Comparison of ENCODE assay signal across 13 mouse cellular contexts in the genomic region with DNA sequence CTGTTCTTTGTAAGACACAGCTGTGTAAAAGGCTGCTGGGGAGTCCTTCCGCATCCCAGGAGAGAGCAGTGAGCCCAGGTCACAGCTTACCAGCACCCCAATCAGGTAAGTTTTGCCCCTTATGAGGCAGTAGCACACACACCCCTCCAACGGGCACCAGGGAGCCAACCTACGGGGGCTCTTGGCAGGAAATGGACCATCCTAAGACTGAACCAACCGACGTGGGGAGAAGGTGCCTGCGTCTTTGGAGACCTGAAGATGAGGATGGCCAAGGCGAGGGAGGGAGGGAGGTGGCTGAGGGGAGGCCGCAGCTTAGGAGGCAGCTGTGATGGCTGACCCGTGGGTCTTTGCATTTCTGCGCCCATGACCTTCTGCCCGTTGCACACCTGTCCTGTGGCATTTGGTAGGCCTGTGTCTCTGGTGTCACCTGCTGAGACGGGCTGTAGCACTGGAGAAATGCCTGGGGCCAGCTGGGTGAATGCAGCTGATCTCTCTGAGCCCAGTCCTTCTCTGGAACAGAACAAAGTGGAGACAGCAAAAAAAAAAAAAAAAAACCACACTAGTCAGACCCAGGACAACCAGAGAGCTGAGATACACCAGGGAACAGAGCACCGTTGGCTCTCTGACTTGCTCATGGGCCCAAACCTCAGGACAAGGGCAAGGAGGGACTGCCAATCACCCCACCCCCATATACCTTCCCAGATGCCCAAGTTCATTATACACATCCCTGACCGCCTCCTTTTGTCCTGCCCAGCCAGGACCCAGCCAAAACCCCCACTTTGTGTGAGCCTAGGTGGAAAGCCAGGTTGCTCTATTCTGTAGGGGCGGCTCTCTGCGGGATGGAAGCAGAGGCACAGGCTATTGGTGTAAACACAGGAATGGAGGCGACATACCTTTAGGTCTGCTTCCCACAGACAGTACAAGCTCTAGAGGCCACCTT. TPM values are rescaled to one million over a fixed set of nuclear protein-coding genes. Genes with fewer than 3 reads are reported as not detected.
DNase-seq lines count a peak whose midpoint lies in the region; ATAC-seq and TF ChIP-seq lines count a peak whose summit lies in the region.
"Had no signal": no experiment of that assay in that cellular context is flagged by ENCODE, and none has a peak within 500 bp of the region (broad histone marks: within the 10 kb centered on the region; RNA-seq: fewer than 3 reads in every experiment).

No protein-coding gene starts in this region.

- no peaks in the 10 kb centered on the region for H3K9me3 ChIP-seq in forebrain, embryonic 13.5 days (replicated peaks)
- H3K9me3 ChIP-seq in forebrain, embryonic 10.5 days, result no peaks in the 10 kb centered on the region
- H3K9me3 ChIP-seq in intestine, embryonic 15.5 days, result no peaks in the 10 kb centered on the region
- H3K9me3 ChIP-seq in intestine, postnatal 0 days (ENCODE audit: control insufficient read depth), result no peaks in the 10 kb centered on the region
- no peaks in the 10 kb centered on the region for H3K9me3 ChIP-seq in midbrain, embryonic 15.5 days
- no peaks in the 10 kb centered on the region for H3K9me3 ChIP-seq in midbrain, embryonic 10.5 days (replicated peaks)
- H3K9me3 ChIP-seq: embryonic facial prominence, embryonic 10.5 days; heart, embryonic 15.5 days; hindbrain, embryonic 15.5 days; liver, embryonic 13.5 days had no signal

- peaks cover 18% of the 10 kb centered on the region for H3K36me3 ChIP-seq in forebrain, embryonic 13.5 days (ENCODE audit: poor library complexity, severe bottlenecking)
- H3K36me3 ChIP-seq in forebrain, embryonic 10.5 days (replicated peaks), result no peaks in the 10 kb centered on the region
- 0 out of 2 replicates have a peak, but pooled peaks cover 3% of the 10 kb centered on the region for H3K36me3 ChIP-seq in intestine, embryonic 15.5 days
- peaks cover 8% of the 10 kb centered on the region; the same call in 1 of the 2 replicates for H3K36me3 ChIP-seq in intestine, postnatal 0 days (ENCODE audit: control insufficient read depth, insufficient read depth)
- H3K36me3 ChIP-seq in midbrain, embryonic 15.5 days (replicated peaks), result no peaks in the 10 kb centered on the region
- no peaks in the 10 kb centered on the region for H3K36me3 ChIP-seq in midbrain, embryonic 10.5 days
- H3K36me3 ChIP-seq: embryonic facial prominence, embryonic 10.5 days; heart, embryonic 15.5 days; liver, embryonic 13.5 days had no signal

- ATAC-seq in forebrain, embryonic 13.5 days, result no peak
- ATAC-seq in intestine, embryonic 15.5 days, result 0 out of 2 replicates have a peak, but pooled peaks have one; percentile 3
- ATAC-seq in intestine, postnatal 0 days, result no peak
- no peak for ATAC-seq in midbrain, embryonic 15.5 days (replicated peaks)

- H3K9ac ChIP-seq in forebrain, embryonic 13.5 days, result 0 out of 2 replicates have a peak overlapping the region, but pooled peaks have one; percentile 12
- no peak overlapping the region for H3K9ac ChIP-seq in intestine, embryonic 15.5 days
- H3K9ac ChIP-seq in intestine, postnatal 0 days (ENCODE audit: low read depth, low read length), result no peak overlapping the region
- no peak overlapping the region for H3K9ac ChIP-seq in midbrain, embryonic 15.5 days
- H3K9ac ChIP-seq: heart, embryonic 15.5 days; hindbrain, embryonic 15.5 days; liver, embryonic 13.5 days had no signal

- no peak for DNase-seq in forebrain, embryonic 10.5 days (ENCODE audit: extremely low spot score, low spot score)
- DNase-seq in midbrain, embryonic 10.5 days (ENCODE audit: low spot score), result no peak
- DNase-seq in cerebellum, postnatal 25 days, result peak; percentile 16 to 40
- DNase-seq in frontal cortex, postnatal 10 days (ENCODE audit: low spot score in 2 of 2), result no peak

- WGBS in forebrain, embryonic 13.5 days, result 76% methylated on average over 17 of the region's 17 CpGs
- WGBS in forebrain, embryonic 10.5 days, result 79% methylated on average over 17 of the region's 17 CpGs
- WGBS in intestine, embryonic 15.5 days, result 80% methylated on average over 17 of the region's 17 CpGs
- WGBS in intestine, postnatal 0 days, result 79% methylated on average over 17 of the region's 17 CpGs
- 80% methylated on average over 17 of the region's 17 CpGs for WGBS in midbrain, embryonic 15.5 days
- WGBS in midbrain, embryonic 10.5 days, result 73% methylated on average over 17 of the region's 17 CpGs

- TF ChIP-seq CTCF in intestine, postnatal 0 days (IDR thresholded peaks at IDR 0.05; ENCODE audit: low read depth), result no peak

- no peak overlapping the region for H3K27ac ChIP-seq in forebrain, embryonic 13.5 days
- H3K27ac ChIP-seq in forebrain, embryonic 10.5 days, result no peak overlapping the region
- no peak overlapping the region for H3K27ac ChIP-seq in intestine, embryonic 15.5 days
- no peak overlapping the region for H3K27ac ChIP-seq in intestine, postnatal 0 days (ENCODE audit: low read depth, low read length)
- H3K27ac ChIP-seq in midbrain, embryonic 15.5 days, result no peak overlapping the region
- H3K27ac ChIP-seq in midbrain, embryonic 10.5 days (replicated peaks), result no peak overlapping the region
- H3K27ac ChIP-seq: embryonic facial prominence, embryonic 10.5 days; heart, embryonic 15.5 days; liver, embryonic 13.5 days had no signal

- H3K4me1 ChIP-seq in forebrain, embryonic 13.5 days, result peaks cover 7% of the 10 kb centered on the region
- 0 out of 2 replicates have a peak, but pooled peaks cover 2% of the 10 kb centered on the region for H3K4me1 ChIP-seq in forebrain, embryonic 10.5 days
- peaks cover 10% of the 10 kb centered on the region for H3K4me1 ChIP-seq in intestine, embryonic 15.5 days (replicated peaks)
- H3K4me1 ChIP-seq in intestine, postnatal 0 days (replicated peaks; ENCODE audit: control insufficient read depth, insufficient read depth, low read length), result no peaks in the 10 kb centered on the region
- peaks cover 15% of the 10 kb centered on the region for H3K4me1 ChIP-seq in midbrain, embryonic 15.5 days
- H3K4me1 ChIP-seq in midbrain, embryonic 10.5 days, result no peaks in the 10 kb centered on the region

- peaks cover 5% of the 10 kb centered on the region; the same call in 1 of the 2 replicates for H3K27me3 ChIP-seq in forebrain, embryonic 13.5 days
- peaks cover 50% of the 10 kb centered on the region for H3K27me3 ChIP-seq in forebrain, embryonic 10.5 days (ENCODE audit: poor library complexity, severe bottlenecking)
- no peaks in the 10 kb centered on the region for H3K27me3 ChIP-seq in intestine, embryonic 15.5 days (replicated peaks)
- no peaks in the 10 kb centered on the region for H3K27me3 ChIP-seq in intestine, postnatal 0 days (replicated peaks; ENCODE audit: control insufficient read depth, insufficient read depth, low read length)
- H3K27me3 ChIP-seq in midbrain, embryonic 15.5 days (replicated peaks), result peaks cover 11% of the 10 kb centered on the region; the same call in 1 of the 2 replicates
- H3K27me3 ChIP-seq in midbrain, embryonic 10.5 days (ENCODE audit: low read depth, poor library complexity, severe bottlenecking), result peaks cover 63% of the 10 kb centered on the region
- H3K27me3 ChIP-seq: hindbrain, embryonic 15.5 days; liver, embryonic 13.5 days had no signal

- no peak overlapping the region for H3K4me3 ChIP-seq in forebrain, embryonic 13.5 days
- no peak overlapping the region for H3K4me3 ChIP-seq in forebrain, embryonic 10.5 days
- H3K4me3 ChIP-seq in intestine, embryonic 15.5 days (replicated peaks), result no peak overlapping the region
- no peak overlapping the region for H3K4me3 ChIP-seq in intestine, postnatal 0 days (ENCODE audit: low read depth, low read length)
- H3K4me3 ChIP-seq in midbrain, embryonic 15.5 days, result no peak overlapping the region
- no peak overlapping the region for H3K4me3 ChIP-seq in midbrain, embryonic 10.5 days
- H3K4me3 ChIP-seq: embryonic facial prominence, embryonic 10.5 days; erythroblast, embryonic 14.5 days; heart, embryonic 15.5 days; hindbrain, embryonic 15.5 days; liver, embryonic 13.5 days had no signal

- no peak overlapping the region for H3K4me2 ChIP-seq in forebrain, embryonic 13.5 days
- no peak overlapping the region for H3K4me2 ChIP-seq in intestine, embryonic 15.5 days (replicated peaks)
- no peak overlapping the region for H3K4me2 ChIP-seq in intestine, postnatal 0 days (replicated peaks; ENCODE audit: low read depth)
- 0 out of 2 replicates have a peak overlapping the region, but pooled peaks have one; percentile 20 for H3K4me2 ChIP-seq in midbrain, embryonic 15.5 days
- H3K4me2 ChIP-seq: heart, embryonic 15.5 days; hindbrain, embryonic 15.5 days; liver, embryonic 13.5 days had no signal

RNA-seq across cellular contexts. Expression of gene Ppara, which starts 23.9 kb away (rescaled TPM):
- 0.44 and 0.63 TPM in 2 replicates for polyA plus RNA-seq in forebrain, embryonic 13.5 days (2015; fragmentation: Nextera tagmentation; extraction: Ambion mirVana)
- 0.11 and 0.20 TPM in 2 replicates for polyA plus RNA-seq in forebrain, embryonic 10.5 days (2016; fragmentation: Nextera tagmentation; extraction: Ambion mirVana)
- polyA plus RNA-seq in intestine, embryonic 15.5 days (2015; fragmentation: Nextera tagmentation; extraction: Ambion mirVana), result 18.2 and 19.5 TPM in 2 replicates
- 14.3 and 21.0 TPM in 2 replicates for polyA plus RNA-seq in intestine, postnatal 0 days (2015; fragmentation: Nextera tagmentation; extraction: Ambion mirVana)
- polyA plus RNA-seq in midbrain, embryonic 15.5 days (2015; fragmentation: Nextera tagmentation; extraction: Ambion mirVana), result 1.3 and 2.2 TPM in 2 replicates
- 0.51 and 0.78 TPM in 2 replicates for polyA plus RNA-seq in midbrain, embryonic 10.5 days (2016; fragmentation: Nextera tagmentation; extraction: Ambion mirVana)
- polyA plus RNA-seq: erythroblast, embryonic 14.5 days had no signal

Comparison
In these comparisons a context has a peak if more than half of its experiments do, and no peak if none do; other contexts are left out.
1. DNase-seq: peak in cerebellum, postnatal 25 days (2 of 2); none in forebrain, embryonic 10.5 days (single experiment), midbrain, embryonic 10.5 days (single experiment) and frontal cortex, postnatal 10 days (0 of 2).